Mouse (Mus musculus) testis, postnatal 10 days (tissue): ENCODE data around the gene Acot11.
A peak's percentile ranks its signal among the peaks of the same experiment; 100 is the strongest.
"Not testable (repeated sequence)": the region's sequence is repeated elsewhere in the genome, so short reads cannot be mapped to it uniquely, and the experiment has no call there.

Experiments used
- DNase-seq: peaks from one replicate; pipeline ENCODE4 v3.0.0; 2021; ENCODE audit warnings: low spot score

Gene Acot11

DNA sequence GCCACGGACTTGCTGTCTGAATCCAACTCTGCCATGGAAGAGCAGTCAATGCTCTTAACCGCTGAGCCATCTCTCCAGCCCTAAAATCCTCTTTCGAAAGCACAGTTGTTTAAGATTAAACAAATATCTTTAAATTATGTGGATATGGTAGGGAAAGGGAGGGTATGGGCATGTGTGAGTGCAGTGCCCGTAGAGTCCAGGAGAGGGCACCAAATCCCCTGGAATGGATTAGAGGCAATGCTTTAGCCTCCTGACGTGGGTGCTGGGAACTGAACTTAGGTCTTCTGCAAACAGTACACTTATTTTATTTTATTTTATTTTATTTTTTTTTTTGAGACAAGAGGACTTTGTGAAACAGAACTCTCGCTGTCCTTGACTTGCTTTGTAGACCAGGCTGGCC is 5.2 kb upstream of the Acot11 start:
- DNase-seq, result peak; percentile 60

- no peak for DNase-seq
These were observed 2.5 kb upstream of the Acot11 start for GRCm38 (mm10) chr4:106807287-106807686.

DNA sequence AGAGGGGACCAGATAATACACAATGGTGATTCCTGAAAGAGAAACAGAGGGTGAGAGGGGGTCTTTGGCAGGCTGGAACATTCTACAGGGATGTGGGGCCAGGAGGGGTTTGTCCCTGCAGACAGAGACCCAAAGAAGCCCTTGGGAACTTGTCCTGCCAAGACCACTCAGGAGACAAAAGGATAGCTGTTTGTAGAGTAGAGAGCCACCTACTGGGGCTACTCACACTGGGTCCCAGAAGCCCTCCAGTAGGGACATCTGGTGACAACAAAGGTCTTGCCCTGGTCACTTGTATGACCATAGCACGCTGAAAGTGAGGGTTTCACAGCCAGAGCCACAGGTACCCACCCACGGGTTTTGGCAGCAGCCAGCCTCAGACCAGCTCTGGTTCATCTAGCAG is 1.1 kb upstream of the Acot11 start:
- DNase-seq, result no peak

DNA sequence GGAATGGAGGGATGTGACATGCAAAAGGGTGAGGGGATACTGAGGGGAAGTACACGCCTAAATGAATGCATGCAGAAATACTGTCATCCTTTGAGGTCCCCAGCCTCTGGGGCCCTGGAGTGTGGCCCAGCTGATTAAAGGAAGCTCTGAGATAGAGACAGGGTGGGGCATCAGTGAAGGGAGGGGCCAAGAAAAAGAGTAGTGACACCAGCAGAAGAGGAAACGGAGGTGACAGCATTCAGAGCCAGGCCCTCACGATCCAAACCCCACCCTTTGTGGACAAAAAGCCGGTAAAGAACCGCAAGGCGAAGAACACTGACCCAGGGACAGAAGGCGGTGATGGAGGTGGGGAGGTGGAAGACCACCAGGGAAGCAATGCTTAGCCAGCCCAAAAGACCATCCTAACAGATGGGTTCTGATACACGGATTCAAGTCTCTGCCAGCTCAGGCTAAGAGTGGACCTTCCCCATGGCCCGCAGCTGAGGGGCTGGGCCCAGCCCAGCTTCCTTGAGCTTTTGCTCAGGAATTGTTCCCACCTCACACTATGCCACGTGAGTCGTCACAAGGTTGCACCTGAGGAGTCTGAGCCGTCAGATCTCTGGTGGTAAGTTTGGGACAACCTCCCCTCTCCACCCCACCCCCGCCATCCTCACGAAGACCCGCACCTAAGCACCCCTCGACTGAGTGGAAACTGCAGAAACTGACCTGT is 443 bp downstream of the Acot11 start:
- no peak for DNase-seq

GRCm38 (mm10) chr4:106803781-106804180 is 1.0 kb downstream of the Acot11 start:
- no peak for DNase-seq

DNA sequence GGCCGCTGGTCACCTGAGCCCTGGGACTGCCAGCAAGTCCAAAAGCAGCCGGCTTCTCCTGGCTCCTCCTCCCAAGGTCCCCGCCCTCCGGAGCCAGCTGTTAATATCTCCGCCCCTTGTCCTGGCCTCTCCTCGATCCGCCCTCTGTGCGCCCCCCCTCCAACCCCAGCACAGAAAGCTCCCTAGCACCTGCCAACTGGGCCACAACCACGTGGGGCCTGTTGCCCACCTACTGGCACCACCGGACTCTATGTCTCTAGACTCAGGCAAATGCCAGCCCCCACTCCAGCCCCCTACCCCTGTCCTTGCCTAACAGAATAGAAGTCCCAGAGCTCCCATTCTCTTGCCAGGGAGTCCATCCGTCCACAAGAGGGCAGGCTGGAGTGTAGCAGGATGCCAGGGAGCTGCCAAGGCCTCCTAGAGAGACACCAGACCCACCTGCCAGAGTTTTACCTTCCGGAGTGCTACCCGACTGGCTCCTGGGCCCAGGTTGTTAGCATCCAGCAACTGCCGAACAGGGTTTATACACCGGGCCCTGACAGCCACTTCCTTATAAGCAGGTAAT is 4.9 kb downstream of the Acot11 start:
- peak; percentile 91 for DNase-seq

DNA sequence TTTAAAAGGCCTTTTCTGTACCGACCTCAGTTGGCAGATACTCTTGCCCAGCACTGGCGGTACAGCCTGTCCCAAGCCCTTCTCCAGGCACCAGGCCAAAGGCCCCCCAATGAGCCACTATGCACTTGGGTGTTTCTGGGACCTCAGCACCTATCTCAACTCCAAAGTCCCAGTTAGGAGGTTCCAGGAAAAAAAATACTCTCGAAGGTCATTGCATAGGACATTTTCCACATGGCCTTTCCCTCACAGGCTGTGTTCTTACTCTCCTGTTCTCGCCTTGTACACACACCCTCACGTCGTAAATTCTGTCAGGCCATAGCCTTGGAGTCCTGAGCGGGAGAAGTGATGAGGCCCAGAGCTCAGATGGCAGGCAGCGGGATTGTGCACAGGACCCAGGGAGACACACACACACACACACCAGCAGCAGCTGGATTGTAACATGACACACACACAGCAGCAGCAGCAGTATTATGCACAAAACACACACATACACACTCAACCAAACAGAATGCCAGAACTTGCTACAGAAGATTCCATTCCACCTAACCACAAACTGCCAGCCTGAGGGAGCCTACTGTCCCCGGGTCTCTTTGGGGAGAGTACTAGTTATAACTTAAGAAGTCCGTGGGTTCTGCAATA is 5.8 kb downstream of the Acot11 start:
- peak; percentile 66 for DNase-seq

- DNase-seq, result no peak
These were observed 9.5 kb downstream of the Acot11 start for GRCm38 (mm10) chr4:106795289-106795688.

GRCm38 (mm10) chr4:106794247-106794646 is 10.6 kb downstream of the Acot11 start:
- DNase-seq, result no peak

DNA sequence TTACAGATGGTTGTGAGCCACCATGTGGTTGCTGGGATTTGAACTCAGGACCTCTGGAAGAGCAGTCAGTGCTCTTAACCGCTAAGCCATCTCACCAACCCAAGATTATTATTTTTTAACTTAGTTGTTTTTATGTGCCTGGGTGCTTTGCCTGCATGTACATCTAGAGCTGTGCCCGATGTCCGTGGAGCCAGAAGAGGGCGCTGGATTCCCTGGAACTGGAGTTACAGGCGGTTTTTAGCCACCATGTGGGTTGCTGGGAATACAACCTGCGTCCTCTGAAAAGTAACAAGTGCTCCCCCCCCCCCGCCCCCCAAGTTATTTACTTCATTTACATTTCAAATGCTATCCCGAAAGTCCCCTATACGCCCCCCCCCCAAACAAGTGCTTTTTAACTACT is 11.0 kb downstream of the Acot11 start:
- DNase-seq, result not testable (repeated sequence)

- DNase-seq, result no peak
These were observed 12.5 kb downstream of the Acot11 start for GRCm38 (mm10) chr4:106792276-106792675.

DNA sequence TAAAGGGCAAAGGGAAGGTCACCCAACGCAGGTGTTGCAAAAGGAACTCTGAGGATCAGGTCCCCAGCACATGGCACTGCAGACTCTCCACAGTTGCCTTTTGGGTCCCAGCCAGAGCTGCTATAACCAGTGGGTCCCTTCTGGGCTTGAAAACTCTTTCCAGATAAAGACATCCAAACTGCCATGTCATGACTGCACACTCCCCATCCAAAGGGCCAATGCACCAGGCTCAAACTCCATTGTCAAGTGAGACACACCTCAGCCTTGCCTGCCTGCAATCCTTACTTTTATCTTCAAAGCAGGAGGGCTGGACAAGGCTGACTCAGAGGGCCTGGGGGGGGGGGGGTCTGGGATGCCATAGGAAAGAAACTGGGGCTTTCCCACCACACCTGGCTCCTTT is 13.9 kb downstream of the Acot11 start:
- DNase-seq, result no peak

- DNase-seq, result not testable (repeated sequence)
These were observed 14.6 kb downstream of the Acot11 start for GRCm38 (mm10) chr4:106790218-106790617.

GRCm38 (mm10) chr4:106789705-106790104 is 15.1 kb downstream of the Acot11 start:
- DNase-seq, result no peak

DNA sequence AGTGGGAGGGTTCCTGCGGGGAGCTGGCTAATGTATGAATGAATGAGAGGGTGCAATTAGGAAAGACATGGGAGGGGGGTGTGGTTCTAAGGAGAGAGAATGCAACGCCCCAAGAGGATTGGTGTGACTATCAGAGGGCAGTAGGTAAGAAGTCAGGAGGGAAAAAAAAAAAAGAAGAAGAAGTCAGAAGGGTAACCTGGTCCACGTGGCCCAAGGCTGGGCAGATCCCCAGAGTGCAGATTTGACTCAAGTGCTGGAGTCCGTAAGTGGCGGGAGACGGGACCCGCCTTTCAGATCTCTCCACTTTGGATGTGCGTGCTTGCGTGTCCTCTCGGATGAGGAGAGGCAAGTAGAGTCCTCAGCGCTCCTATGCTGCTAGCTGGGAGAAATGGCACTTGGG is 16.2 kb downstream of the Acot11 start:
- DNase-seq, result no peak

- peak; percentile 62 for DNase-seq
These were observed 17.0 kb downstream of the Acot11 start for GRCm38 (mm10) chr4:106787830-106788229.

DNA sequence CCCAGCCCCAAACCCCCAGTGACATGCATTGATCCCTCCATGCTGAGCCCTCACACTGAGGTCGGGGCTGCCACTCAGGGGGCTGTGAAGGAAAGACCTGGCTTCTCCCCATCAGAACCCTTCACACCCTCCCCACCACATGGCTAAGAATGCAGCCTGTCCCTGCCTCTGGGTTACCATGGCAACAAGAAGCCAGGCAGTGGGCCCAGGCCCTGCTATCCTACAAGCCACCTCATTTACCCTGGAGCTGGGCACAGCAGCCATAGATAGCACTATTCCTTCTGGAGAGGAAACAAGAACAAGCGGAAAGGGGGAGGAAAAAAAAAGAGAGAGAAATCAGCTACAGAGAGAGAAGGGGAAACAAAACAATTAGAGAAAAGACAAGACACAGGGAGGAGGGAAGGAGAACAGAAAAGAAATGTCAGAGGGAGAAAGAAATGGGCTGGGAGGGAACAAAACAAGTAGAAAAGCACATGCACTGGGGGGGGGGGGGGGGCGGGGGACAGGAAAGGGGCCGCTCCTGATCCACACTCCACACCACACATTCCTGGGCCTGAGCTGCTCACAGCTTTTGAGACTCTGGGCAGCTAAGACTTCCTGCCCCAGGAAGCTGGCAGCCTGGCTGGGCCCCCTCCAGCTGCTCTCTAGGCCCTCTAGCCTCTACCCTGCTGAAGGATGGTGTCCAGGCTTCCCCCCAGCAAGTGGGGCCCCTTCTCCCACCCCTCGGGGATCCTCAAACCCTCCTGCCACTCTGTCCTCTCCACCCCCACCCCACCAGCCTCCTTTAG is 18.9 kb downstream of the Acot11 start:
- peak; percentile 49 for DNase-seq

DNA sequence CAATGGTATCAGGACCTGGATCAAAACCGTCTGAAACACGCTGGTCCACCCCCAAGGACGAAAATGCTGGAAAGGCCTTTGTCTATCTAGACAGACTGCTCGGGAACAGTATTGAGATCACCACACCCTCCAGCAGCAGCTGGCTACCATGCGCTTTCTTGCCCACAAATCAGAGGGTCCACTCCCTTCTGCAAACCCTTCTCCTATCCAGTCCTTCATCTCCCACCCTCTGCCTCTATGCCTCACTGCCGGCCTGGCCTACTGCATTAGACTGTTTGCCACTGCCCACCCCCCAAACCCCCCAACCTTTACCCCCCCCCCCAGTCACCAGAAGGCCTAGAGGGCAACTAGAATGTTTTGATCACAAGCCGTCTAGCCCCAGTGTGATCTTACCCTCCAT is 19.5 kb downstream of the Acot11 start:
- no peak for DNase-seq

- no peak for DNase-seq
These were observed 20.0 kb downstream of the Acot11 start for GRCm38 (mm10) chr4:106784806-106785205.

- no peak for DNase-seq
These were observed 21.7 kb downstream of the Acot11 start for GRCm38 (mm10) chr4:106783137-106783536.

DNA sequence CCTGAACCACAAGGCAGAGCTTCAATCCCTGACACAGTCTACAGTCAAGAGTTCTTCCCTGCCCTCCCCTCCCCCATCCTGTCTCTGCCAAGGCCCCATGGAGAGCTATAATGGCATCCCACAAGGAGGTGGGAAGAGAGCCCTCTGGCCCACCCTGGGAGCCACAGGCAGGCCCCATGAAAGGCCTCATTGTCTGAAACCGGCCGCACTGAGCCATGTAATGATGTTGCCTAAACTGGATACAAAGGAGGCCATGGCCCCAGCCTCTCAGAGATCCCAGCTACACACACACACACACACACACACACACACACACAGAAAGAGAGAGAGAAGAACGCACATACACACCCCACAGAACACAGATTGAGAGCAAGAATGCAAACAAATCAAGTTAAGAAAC is 24.8 kb downstream of the Acot11 start:
- no peak for DNase-seq

DNA sequence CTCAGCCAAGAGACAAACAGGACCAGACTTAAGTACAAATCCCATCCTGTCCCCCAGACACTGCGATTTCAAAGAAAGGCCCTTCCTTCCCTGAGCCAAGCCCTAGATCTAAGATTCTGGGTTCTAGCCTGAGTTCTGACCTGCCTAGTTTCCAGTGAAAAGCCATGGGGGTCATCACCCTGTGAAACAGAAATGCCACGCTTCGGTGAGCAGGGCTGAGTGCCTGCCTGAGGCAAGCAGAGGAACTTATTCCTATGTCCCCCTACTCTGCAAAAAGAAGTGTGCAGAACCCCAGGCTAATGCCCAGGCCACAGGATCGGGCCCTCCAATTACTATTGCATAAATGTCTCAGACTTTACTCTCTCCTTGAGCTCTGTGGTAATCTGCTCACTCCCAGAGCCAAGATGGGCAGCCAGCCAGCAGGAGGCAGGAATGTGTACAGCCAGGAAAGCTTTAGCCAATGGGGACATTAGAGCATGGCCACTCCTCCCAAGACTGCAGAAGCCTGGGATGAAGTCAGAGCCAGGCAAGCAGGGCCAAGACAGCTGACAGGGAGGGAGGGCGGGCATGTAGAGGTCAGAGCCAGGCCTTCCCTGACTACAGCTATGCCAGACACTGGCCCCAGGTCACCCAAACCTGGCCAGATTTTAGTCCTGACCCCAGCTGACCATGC is 26.5 kb downstream of the Acot11 start:
- peak; percentile 97 for DNase-seq
